Mouse (Mus musculus) MEL (cell line): ENCODE results near the gene Hvcn1.

ENCODE experiments used
- CHD1 ChIP-seq: IDR thresholded peaks from 2 replicates; pipeline ENCODE4 v1.6.1; 2012; ENCODE audit warnings: low read depth, mild to moderate bottlenecking, inconsistent platforms, low read length, improper control_type of control experiment
- CTCF ChIP-seq, 3 experiments: IDR thresholded peaks in 2 of 3; conservative IDR thresholded peaks in 1 of 3; 2 replicates each; pipeline ENCODE4 v1.5.1; 2011 to 2012; ENCODE audit warnings: low read length in 3 of 3, low read depth in 2 of 3, mild to moderate bottlenecking in 2 of 3, improper control_type of control experiment in 1 of 3, inconsistent platforms in 1 of 3, mixed read lengths in 1 of 3, moderate library complexity in 1 of 3; ENCODE audit not compliant: control insufficient read depth in 1 of 3, insufficient read depth in 1 of 3, poor library complexity in 1 of 3, severe bottlenecking in 1 of 3
- ELF1 ChIP-seq: IDR thresholded peaks from 2 replicates; pipeline ENCODE4 v1.6.1; 2014; ENCODE audit warnings: low read depth, mild to moderate bottlenecking, inconsistent platforms, low read length, improper control_type of control experiment, moderate library complexity
- EP300 ChIP-seq, 2 experiments: IDR thresholded peaks; 2 replicates each; pipeline ENCODE4 v1.6.1; 2011; ENCODE audit warnings: improper control_type of control experiment in 2 of 2, low read length in 2 of 2, low read depth in 1 of 2, mild to moderate bottlenecking in 1 of 2
- GATA1 ChIP-seq: IDR thresholded peaks from 2 replicates; pipeline ENCODE4 v1.6.1; 2011; ENCODE audit warnings: low read depth, low read length, improper control_type of control experiment
- KAT2A ChIP-seq: conservative IDR thresholded peaks from 2 replicates; pipeline ENCODE4 v1.6.1; 2012; ENCODE audit warnings: low read depth, low read length, improper control_type of control experiment, inconsistent platforms
- MAX ChIP-seq: IDR thresholded peaks from 2 replicates; pipeline ENCODE4 v1.6.1; 2011; ENCODE audit warnings: low read length, improper control_type of control experiment
- MYC ChIP-seq: IDR thresholded peaks from 2 replicates; pipeline ENCODE4 v1.6.1; 2011; ENCODE audit warnings: low read depth, mild to moderate bottlenecking, low read length, improper control_type of control experiment, moderate library complexity
- POLR2A ChIP-seq, 2 experiments: IDR thresholded peaks; 2 replicates each; pipeline ENCODE4 v1.6.1; 2011 to 2012; ENCODE audit warnings: low read length in 2 of 2, mild to moderate bottlenecking in 2 of 2, control low read depth in 1 of 2, improper control_type of control experiment in 1 of 2, low read depth in 1 of 2, moderate library complexity in 1 of 2; ENCODE audit not compliant: control insufficient read depth in 1 of 2, insufficient read depth in 1 of 2, poor library complexity in 1 of 2
- RAD21 ChIP-seq: IDR thresholded peaks from 2 replicates; pipeline ENCODE4 v1.6.1; 2011; ENCODE audit warnings: mild to moderate bottlenecking, low read depth, low read length, improper control_type of control experiment
- SIN3A ChIP-seq: IDR thresholded peaks from 2 replicates; pipeline ENCODE4 v1.6.1; 2012; ENCODE audit warnings: low read length, improper control_type of control experiment, inconsistent platforms
- TAL1 ChIP-seq: IDR thresholded peaks from 2 replicates; pipeline ENCODE4 v1.6.1; 2012; ENCODE audit warnings: mild to moderate bottlenecking, inconsistent platforms, low read length, moderate library complexity, mixed read lengths

GRCm38 (mm10) chr5:122237200-122237599, 30.6 kb downstream of the Hvcn1 start:
- TF ChIP-seq EP300 (IDR thresholded peaks at IDR 0.05; ENCODE audit: low read depth in 1 of 2, low read length in 2 of 2) (no peak), POLR2A (IDR thresholded peaks at IDR 0.05; ENCODE audit: control insufficient read depth in 1 of 2, insufficient read depth in 1 of 2, low read depth in 1 of 2, low read length in 2 of 2, poor library complexity in 1 of 2) (no peak), MYC (no peak), CTCF (IDR thresholded peaks at IDR 0.05 in 2 of 3, conservative IDR thresholded peaks at IDR 0.05 in 1 of 3; ENCODE audit: control insufficient read depth in 1 of 3, insufficient read depth in 1 of 3, low read depth in 2 of 3, low read length in 3 of 3, poor library complexity in 1 of 3, severe bottlenecking in 1 of 3) (no peak), CHD1 (no peak), GATA1 (no peak), TAL1 (no peak), MAX (no peak), ELF1 (no peak), SIN3A (no peak), KAT2A (no peak), RAD21 (no peak)
